Mouse (Mus musculus): ENCODE measurements around the gene Mblac1.
"Not testable (repeated sequence)": the region's sequence is repeated elsewhere in the genome, so short reads cannot be mapped to it uniquely, and the experiment has no call there.

The Mblac1 gene

DNA sequence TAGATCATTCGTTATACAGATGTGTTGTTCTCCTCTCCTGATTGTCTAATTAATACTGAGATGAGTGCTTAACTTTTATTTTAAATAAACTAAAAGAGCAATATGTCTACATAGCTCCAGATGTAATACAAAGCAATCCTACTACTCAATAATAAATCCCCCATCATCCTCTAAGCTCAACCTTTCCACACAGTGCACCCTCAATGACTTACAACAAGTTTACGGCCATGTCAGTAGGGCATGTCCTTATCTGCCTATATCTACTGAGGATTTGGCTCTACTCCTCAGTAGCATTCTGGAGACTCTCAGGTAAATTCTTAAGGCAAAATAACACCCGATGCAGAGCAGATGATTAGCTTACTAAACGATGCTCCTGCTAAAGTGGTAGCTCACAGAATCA is 13.8 kb downstream of the Mblac1 start:
- DNase-seq (ENCODE audit: extremely low spot score, low spot score): no peak

- not testable (repeated sequence) for DNase-seq (ENCODE audit: extremely low spot score, low spot score)
Measured at GRCm38 (mm10) chr5:138216632-138217031, 22.5 kb downstream of the Mblac1 start.

- no peak for DNase-seq (ENCODE audit: extremely low spot score, low spot score)
Measured at GRCm38 (mm10) chr5:138219864-138220263, 25.8 kb downstream of the Mblac1 start.

GRCm38 (mm10) chr5:138222111-138222510 is 28.0 kb downstream of the Mblac1 start:
- peak; percentile 68 for DNase-seq (ENCODE audit: extremely low spot score, low spot score)

DNA sequence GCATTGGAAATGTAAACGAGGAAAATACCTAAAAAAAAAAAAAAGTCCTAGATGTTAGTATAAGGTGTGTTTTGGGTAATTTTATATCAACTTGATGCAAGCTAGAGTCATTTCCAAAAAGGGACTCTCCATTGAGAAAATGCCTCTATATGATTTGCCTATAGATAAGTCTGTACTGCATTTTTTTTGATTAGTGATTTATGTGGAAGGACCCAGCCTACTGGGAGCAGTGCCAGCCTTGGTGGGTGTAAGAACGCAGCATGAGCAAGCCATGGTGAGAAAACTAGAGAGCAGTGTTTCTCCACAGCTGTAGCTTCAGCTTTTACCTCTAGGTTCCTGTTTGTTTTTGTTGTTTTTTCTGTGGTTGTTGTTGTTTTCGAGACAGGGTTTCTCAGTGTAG is 29.2 kb downstream of the Mblac1 start:
- DNase-seq (ENCODE audit: extremely low spot score, low spot score): no peak

- no peak for DNase-seq (ENCODE audit: extremely low spot score, low spot score)
Measured at GRCm38 (mm10) chr5:138225700-138226099, 31.6 kb downstream of the Mblac1 start, which contains the start of gene Nxpe5. TSS of gene Nxpe5 (plus strand) at chr5:138225898.

DNA sequence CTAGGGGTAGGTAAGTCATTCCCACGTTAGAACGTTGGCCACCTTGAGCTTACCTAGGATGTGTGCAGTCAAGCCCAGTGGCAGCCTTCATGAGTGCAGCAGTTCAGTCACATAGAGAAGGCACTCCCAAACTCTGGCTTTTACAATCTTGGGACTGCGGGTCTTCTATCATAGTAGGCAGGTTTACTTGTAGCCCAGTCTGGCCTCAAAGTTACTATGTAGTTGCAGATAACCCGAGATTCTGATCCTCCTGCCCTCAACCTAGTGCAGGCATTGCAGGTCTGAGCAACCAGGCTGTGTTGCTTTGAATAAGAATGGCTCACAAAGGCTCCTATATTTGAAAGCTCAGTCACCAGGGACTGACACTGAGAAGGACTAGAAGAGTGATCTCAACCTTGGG is 32.4 kb downstream of the Mblac1 start:
- DNase-seq (ENCODE audit: extremely low spot score, low spot score): no peak

- no peak for DNase-seq (ENCODE audit: extremely low spot score, low spot score)
Measured at GRCm38 (mm10) chr5:138227367-138227766, 33.3 kb downstream of the Mblac1 start.

DNA sequence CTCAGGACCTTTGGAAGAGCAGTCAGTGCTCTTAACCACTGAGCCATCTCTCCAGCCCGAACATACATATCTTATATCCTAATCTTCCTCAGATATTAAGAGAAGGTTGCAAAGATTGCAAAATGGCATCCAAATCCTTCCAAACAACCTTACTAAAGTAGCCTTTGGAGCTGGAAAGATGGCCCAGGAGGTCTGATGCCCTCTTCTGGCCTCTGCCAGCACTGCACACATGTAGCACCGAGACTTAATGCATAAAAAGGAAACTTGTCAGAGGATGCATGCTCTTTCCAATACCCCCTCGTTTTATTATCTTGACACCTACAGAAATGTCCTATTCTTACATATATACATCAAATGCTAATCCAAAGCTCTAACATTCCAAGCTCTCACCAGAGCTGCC is 33.9 kb downstream of the Mblac1 start:
- DNase-seq (ENCODE audit: extremely low spot score, low spot score): no peak

DNA sequence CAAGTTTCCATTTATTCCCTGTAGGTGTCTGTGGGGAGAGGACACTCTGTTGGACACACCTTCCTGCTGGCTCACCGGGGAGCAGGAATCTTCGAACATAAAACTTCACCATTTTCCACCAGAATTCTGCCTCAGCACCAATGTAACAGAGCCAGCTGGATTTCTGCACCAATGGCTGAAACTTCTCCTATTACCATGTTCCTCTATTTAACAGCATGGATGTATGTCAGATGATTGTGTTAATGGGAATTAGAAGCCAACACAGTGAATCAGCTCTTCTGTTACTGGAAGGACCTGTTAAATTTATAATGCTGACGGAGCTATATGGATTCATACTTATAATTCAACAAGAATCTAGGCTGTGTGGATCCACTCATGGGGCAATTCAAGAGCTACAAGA is 35.4 kb downstream of the Mblac1 start:
- DNase-seq (ENCODE audit: extremely low spot score, low spot score): no peak

DNA sequence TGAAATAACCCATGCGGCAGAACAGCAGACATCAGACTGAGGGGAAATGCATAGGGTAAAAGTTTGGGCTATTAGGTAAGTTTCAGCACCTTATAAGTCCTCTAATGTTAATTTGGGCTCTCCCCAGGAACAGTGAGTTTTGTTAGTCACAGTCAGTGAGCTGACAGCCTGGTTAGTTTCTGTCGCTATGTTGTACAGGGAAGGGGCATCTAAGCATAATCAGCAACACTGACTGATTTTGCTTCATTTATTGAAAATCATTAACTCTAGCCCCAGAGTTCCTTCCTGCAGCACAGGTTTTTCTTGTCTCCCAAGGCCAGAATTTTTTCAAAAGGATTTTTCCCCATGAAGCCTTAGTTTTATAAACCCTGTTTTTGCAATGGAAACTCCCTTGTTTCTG is 39.7 kb downstream of the Mblac1 start:
- DNase-seq (ENCODE audit: extremely low spot score, low spot score): no peak

GRCm38 (mm10) chr5:138234224-138234623 is 40.1 kb downstream of the Mblac1 start:
- DNase-seq (ENCODE audit: extremely low spot score, low spot score): no peak

- no peak for DNase-seq (ENCODE audit: extremely low spot score, low spot score)
Measured at GRCm38 (mm10) chr5:138241511-138241910, 47.4 kb downstream of the Mblac1 start.

Data from neural tube, embryonic 10.5 days (tissue).